Mouse (Mus musculus) erythroblast, embryonic 14.5 days (primary cell): Measurements from ENCODE around the gene Zar1.

ENCODE experiments used
- GATA1 ChIP-seq: IDR thresholded peaks from 2 replicates; pipeline ENCODE4 v1.6.1; 2012; ENCODE audit warnings: low read length, inconsistent platforms, mixed read lengths
- TAL1 ChIP-seq: IDR thresholded peaks from 3 replicates; pipeline ENCODE4 v1.6.1; 2012; ENCODE audit warnings: low read length, inconsistent platforms, mixed read lengths

GRCm38 (mm10) chr5:72528896-72529295 lies 52.2 kb downstream of the Zar1 start:
- TF ChIP-seq TAL1 (no peak), GATA1 (no peak)
